Mouse (Mus musculus) cerebellum, adult 9-10 months (tissue): ENCODE data around the gene Cd248.

Experiments
- DNase-seq: peaks from one replicate; pipeline ENCODE4 v3.0.0; 2022

Gene Cd248

GRCm38 (mm10) chr19:5052166-5052822 is 15.6 kb upstream of the Cd248 start:
- DNase-seq, result no peak

- DNase-seq, result peak; percentile 78
Observed at GRCm38 (mm10) chr19:5052853-5053252, 15.0 kb upstream of the Cd248 start.

GRCm38 (mm10) chr19:5053909-5054308 is 14.0 kb upstream of the Cd248 start:
- DNase-seq, result peak; percentile 79

GRCm38 (mm10) chr19:5056251-5056650 is 11.6 kb upstream of the Cd248 start:
- no peak for DNase-seq

GRCm38 (mm10) chr19:5057876-5058775 is 9.8 kb upstream of the Cd248 start:
- no peak for DNase-seq

GRCm38 (mm10) chr19:5058801-5059771 is 8.8 kb upstream of the Cd248 start:
- no peak for DNase-seq

- DNase-seq, result no peak
Observed at GRCm38 (mm10) chr19:5060365-5061330, 7.2 kb upstream of the Cd248 start.

- DNase-seq, result no peak
Observed at GRCm38 (mm10) chr19:5062041-5062440, 5.8 kb upstream of the Cd248 start.

GRCm38 (mm10) chr19:5062446-5062845 is 5.4 kb upstream of the Cd248 start:
- DNase-seq, result no peak

GRCm38 (mm10) chr19:5065104-5065503 is 2.8 kb upstream of the Cd248 start:
- DNase-seq, result no peak

GRCm38 (mm10) chr19:5067040-5067799 is 658 bp upstream of the Cd248 start:
- no peak for DNase-seq

- DNase-seq, result peak; percentile 45
Observed at GRCm38 (mm10) chr19:5068570-5069234, 824 bp downstream of the Cd248 start.

- DNase-seq, result no peak
Observed at GRCm38 (mm10) chr19:5069486-5069885, 1.6 kb downstream of the Cd248 start.

GRCm38 (mm10) chr19:5069978-5070377 is 2.1 kb downstream of the Cd248 start:
- no peak for DNase-seq

GRCm38 (mm10) chr19:5071077-5071476 is 3.2 kb downstream of the Cd248 start:
- DNase-seq, result no peak

- peak; percentile 65 for DNase-seq
Observed at GRCm38 (mm10) chr19:5071545-5072369, 3.9 kb downstream of the Cd248 start.

GRCm38 (mm10) chr19:5072389-5073019 is 4.6 kb downstream of the Cd248 start:
- peak; percentile 41 for DNase-seq

- DNase-seq, result peak; percentile 64
Observed at GRCm38 (mm10) chr19:5073028-5073427, 5.2 kb downstream of the Cd248 start.

GRCm38 (mm10) chr19:5073518-5073917 is 5.6 kb downstream of the Cd248 start:
- no peak for DNase-seq
